Mouse (Mus musculus) olfactory bulb, adult 2 months (tissue): ENCODE data around the gene Acacb.

ENCODE experiments used
- CTCF ChIP-seq: fragments of 200-500 bp; IDR thresholded peaks from 2 replicates; pipeline ENCODE4 v1.5.1; 2012; ENCODE audit warnings: low read depth, mild to moderate bottlenecking, low read length, moderate library complexity; ENCODE audit not compliant: insufficient read depth
- POLR2A ChIP-seq: fragments of 200-500 bp; IDR thresholded peaks from 2 replicates; pipeline ENCODE4 v1.6.1; 2012; ENCODE audit warnings: mild to moderate bottlenecking, low read depth, low read length, moderate library complexity; ENCODE audit not compliant: insufficient read depth

DNA sequence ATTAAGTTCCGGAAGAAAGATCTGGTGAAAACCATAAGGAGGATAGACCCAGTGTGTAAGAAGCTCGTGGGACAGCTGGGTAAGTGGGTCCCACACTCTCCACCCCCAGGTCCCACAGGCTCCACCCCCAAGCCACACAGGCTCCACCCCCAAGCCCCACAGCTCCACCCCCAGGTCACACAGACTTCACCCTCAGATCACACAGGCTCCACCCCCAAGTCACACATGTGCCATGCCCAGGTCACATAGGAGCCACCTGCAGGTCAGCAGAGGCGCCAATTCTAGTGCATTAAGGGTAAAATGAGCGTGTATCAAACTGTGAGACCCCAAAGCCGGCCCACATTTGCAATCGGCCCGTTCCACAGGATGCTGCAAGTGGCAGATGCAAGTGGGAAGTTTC lies 100.1 kb downstream of the Acacb start:
- TF ChIP-seq CTCF (no peak), POLR2A (no peak)
